Mouse (Mus musculus) embryonic facial prominence, embryonic 11.5 days (tissue): ENCODE measurements around the gene Mvb12b. TPM values are rescaled to one million over a fixed set of nuclear protein-coding genes. Genes with fewer than 3 reads are reported as not detected.
A peak's percentile ranks its signal among the peaks of the same experiment; 100 is the strongest.

Experiments used
- ATAC-seq: fragments of 200-750 bp; cut with Nextera tagmentation; replicated peaks from 2 replicates; pipeline ENCODE4 v1.8.0; 2017; ENCODE audit warnings: low read depth; ENCODE audit not compliant: insufficient number of reproducible peaks, low FRiP score, low TSS enrichment
- DNase-seq: peaks from one replicate; pipeline ENCODE4 v3.0.0-alpha.2; 2015; ENCODE audit warnings: low spot score
- H3K27ac ChIP-seq: fragments of 300-500 bp; sonication (generic); replicated peaks from 2 replicates; pipeline ENCODE4 v1.5.1; 2014; ENCODE audit warnings: mild to moderate bottlenecking, low read depth, low read length, control low read depth
- H3K27me3 ChIP-seq: fragments of 300-500 bp; sonication (generic); 2 replicates; pipeline ENCODE4 v1.6.1; 2014; ENCODE audit warnings: mild to moderate bottlenecking, low read length, moderate library complexity, mixed read lengths; ENCODE audit not compliant: control insufficient read depth, insufficient read depth
- H3K36me3 ChIP-seq: fragments of 300-500 bp; sonication (generic); replicated peaks from 2 replicates; pipeline ENCODE4 v1.6.1; 2014; ENCODE audit warnings: low read depth, mild to moderate bottlenecking, low read length, moderate library complexity, mixed read lengths; ENCODE audit not compliant: control insufficient read depth, insufficient read depth
- H3K4me1 ChIP-seq: fragments of 300-500 bp; sonication (generic); 2 replicates; pipeline ENCODE4 v1.6.1; 2014; ENCODE audit warnings: low read length, mixed read lengths; ENCODE audit not compliant: control insufficient read depth, insufficient read depth
- H3K4me2 ChIP-seq: fragments of 300-500 bp; sonication (generic); 2 replicates; pipeline ENCODE4 v1.6.1; 2014; ENCODE audit warnings: low read depth, mild to moderate bottlenecking, control low read depth, low read length, moderate library complexity
- H3K4me3 ChIP-seq: fragments of 300-500 bp; sonication (generic); 2 replicates; pipeline ENCODE4 v1.5.1; 2014; ENCODE audit warnings: low read depth, low read length, control low read depth
- H3K9ac ChIP-seq: fragments of 300-500 bp; sonication (generic); replicated peaks from 2 replicates; pipeline ENCODE4 v1.6.1; 2014; ENCODE audit warnings: mild to moderate bottlenecking, control low read depth, low read length
- H3K9me3 ChIP-seq: fragments of 300-500 bp; sonication (generic); replicated peaks from 2 replicates; pipeline ENCODE4 v1.6.1; 2016; ENCODE audit warnings: mild to moderate bottlenecking, low read length, inconsistent platforms, mixed read lengths; ENCODE audit not compliant: control insufficient read depth
- WGBS: fragments of 180-500 bp; shearing (Covaris S2); extraction: QIAGEN DNeasy Blood & Tissue Kit; methylation state at CpG from one replicate; pipeline ENCODE4 v1.1.7; 2014; 5-methylcytosine and 5-hydroxymethylcytosine counted together
- polyA plus RNA-seq: library from polyadenylated mRNA; unstranded; fragments of >200 nt; fragmentation: Nextera tagmentation; extraction: Ambion mirVana; gene quantifications from 2 replicates; pipeline ENCODE4 v1.2.1, GENCODE M21; 2014

Mvb12b gene
- polyA plus RNA-seq, 1 experiment from 2014 or later: 23.3 TPM

GRCm38 (mm10) chr2:33824935-33825514 is 62.7 kb downstream of the Mvb12b start:
- Histone ChIP-seq H3K27ac (no peak overlapping the region; the same call in 1 of the 2 replicates), H3K36me3 (no peaks in the 10 kb centered on the region), H3K4me2 (no peak overlapping the region), H3K9me3 (no peaks in the 10 kb centered on the region), H3K27me3 (no peaks in the 10 kb centered on the region), H3K4me1 (no peaks in the 10 kb centered on the region), H3K9ac (no peak overlapping the region), H3K4me3 (no peak overlapping the region)
- no peak for DNase-seq
- ATAC-seq: no peak
- WGBS: 91% methylated on average over 11 of the region's 11 CpGs

GRCm38 (mm10) chr2:33821677-33822607 is 65.8 kb downstream of the Mvb12b start:
- H3K9ac ChIP-seq: no peak overlapping the region
- ATAC-seq: peak; percentile 42; the same call in 1 of the 2 replicates
- no peaks in the 10 kb centered on the region for H3K27me3 ChIP-seq
- WGBS: 27% methylated on average over 13 of the region's 13 CpGs
- H3K4me2 ChIP-seq: no peak overlapping the region
- no peaks in the 10 kb centered on the region for H3K4me1 ChIP-seq
- DNase-seq: peak; percentile 85
- no peaks in the 10 kb centered on the region for H3K9me3 ChIP-seq
- H3K27ac ChIP-seq: no peak overlapping the region
- peaks cover 3% of the 10 kb centered on the region; the same call in 1 of the 2 replicates for H3K36me3 ChIP-seq
- H3K4me3 ChIP-seq: no peak overlapping the region

- no peak overlapping the region for H3K9ac ChIP-seq
- H3K4me1 ChIP-seq: no peaks in the 10 kb centered on the region
- ATAC-seq (no peak), DNase-seq (no peak)
- peaks cover 3% of the 10 kb centered on the region; the same call in 1 of the 2 replicates for H3K36me3 ChIP-seq
- H3K4me2 ChIP-seq: no peak overlapping the region
- H3K4me3 ChIP-seq: no peak overlapping the region
- H3K27me3 ChIP-seq: no peaks in the 10 kb centered on the region
- no peak overlapping the region for H3K27ac ChIP-seq
- WGBS: 85% methylated on average over 3 of the region's 3 CpGs
- no peaks in the 10 kb centered on the region for H3K9me3 ChIP-seq
These were observed 67.3 kb downstream of the Mvb12b start for GRCm38 (mm10) chr2:33820450-33820849.

GRCm38 (mm10) chr2:33820037-33820436 is 67.7 kb downstream of the Mvb12b start:
- no peak overlapping the region for H3K4me2 ChIP-seq
- H3K27me3 ChIP-seq: no peaks in the 10 kb centered on the region
- H3K4me1 ChIP-seq: no peaks in the 10 kb centered on the region
- H3K4me3 ChIP-seq: no peak overlapping the region
- no peak overlapping the region for H3K9ac ChIP-seq
- ATAC-seq (no peak), DNase-seq (no peak)
- peaks cover 3% of the 10 kb centered on the region; the same call in 1 of the 2 replicates for H3K36me3 ChIP-seq
- 83% methylated on average over 5 of the region's 5 CpGs for WGBS
- no peaks in the 10 kb centered on the region for H3K9me3 ChIP-seq
- no peak overlapping the region for H3K27ac ChIP-seq

GRCm38 (mm10) chr2:33818385-33818784 is 69.4 kb downstream of the Mvb12b start:
- H3K9me3 ChIP-seq: no peaks in the 10 kb centered on the region
- H3K4me3 ChIP-seq: no peak overlapping the region
- H3K27ac ChIP-seq: no peak overlapping the region
- H3K36me3 ChIP-seq: peaks cover 3% of the 10 kb centered on the region; the same call in 1 of the 2 replicates
- H3K9ac ChIP-seq: no peak overlapping the region
- WGBS: 91% methylated on average over 2 of the region's 2 CpGs
- H3K27me3 ChIP-seq: no peaks in the 10 kb centered on the region
- ATAC-seq (no peak), DNase-seq (no peak)
- no peak overlapping the region for H3K4me2 ChIP-seq
- H3K4me1 ChIP-seq: no peaks in the 10 kb centered on the region

GRCm38 (mm10) chr2:33817663-33818346 is 69.9 kb downstream of the Mvb12b start:
- Histone ChIP-seq H3K27me3 (no peaks in the 10 kb centered on the region), H3K9ac (no peak overlapping the region), H3K36me3 (peaks cover 3% of the 10 kb centered on the region; the same call in 1 of the 2 replicates), H3K4me2 (no peak overlapping the region), H3K27ac (no peak overlapping the region), H3K4me1 (no peaks in the 10 kb centered on the region), H3K4me3 (no peak overlapping the region), H3K9me3 (no peaks in the 10 kb centered on the region)
- ATAC-seq: no peak
- 70% methylated on average over 9 of the region's 9 CpGs for WGBS
- DNase-seq: no peak

- no peak overlapping the region for H3K9ac ChIP-seq
- H3K27ac ChIP-seq: no peak overlapping the region
- H3K9me3 ChIP-seq: no peaks in the 10 kb centered on the region
- ATAC-seq (no peak), DNase-seq (no peak)
- 64% methylated on average over 4 of the region's 4 CpGs for WGBS
- peaks cover 3% of the 10 kb centered on the region; the same call in 1 of the 2 replicates for H3K36me3 ChIP-seq
- H3K4me1 ChIP-seq: peaks cover 3% of the 10 kb centered on the region; the same call in 1 of the 2 replicates
- no peaks in the 10 kb centered on the region for H3K27me3 ChIP-seq
- no peak overlapping the region for H3K4me2 ChIP-seq
- no peak overlapping the region for H3K4me3 ChIP-seq
These were observed 70.7 kb downstream of the Mvb12b start for GRCm38 (mm10) chr2:33817080-33817479.
